Mouse (Mus musculus) brown adipose tissue, adult 24 weeks (tissue): Measurements from ENCODE around the gene Cntnap2. TPM values are rescaled to one million over a fixed set of nuclear protein-coding genes. Genes with fewer than 3 reads are reported as not detected.

ENCODE experiments used
- H3K27ac ChIP-seq: fragments of 200-500 bp; replicated peaks from 2 replicates; pipeline ENCODE4 v1.5.1; 2012; ENCODE audit warnings: low read depth, mild to moderate bottlenecking, low read length
- H3K4me1 ChIP-seq: fragments of 200-500 bp; 2 replicates; pipeline ENCODE4 v1.6.1; 2012; ENCODE audit warnings: low read length, mixed read lengths; ENCODE audit not compliant: control insufficient read depth, insufficient read depth, insufficient read length
- H3K4me3 ChIP-seq: fragments of 200-500 bp; 2 replicates; pipeline ENCODE4 v1.5.1; 2012; ENCODE audit warnings: low read depth, mild to moderate bottlenecking, low read length, moderate library complexity; ENCODE audit not compliant: insufficient read depth
- polyA plus RNA-seq: library from polyadenylated mRNA; stranded (reverse); fragments of >200 nt; gene quantifications from 2 replicates; pipeline ENCODE4 v1.2.4, GENCODE M21; 2012; ENCODE audit not compliant: missing spikeins, insufficient read depth, insufficient read length

Gene Cntnap2
- polyA plus RNA-seq, result not detected in 2 replicates

DNA sequence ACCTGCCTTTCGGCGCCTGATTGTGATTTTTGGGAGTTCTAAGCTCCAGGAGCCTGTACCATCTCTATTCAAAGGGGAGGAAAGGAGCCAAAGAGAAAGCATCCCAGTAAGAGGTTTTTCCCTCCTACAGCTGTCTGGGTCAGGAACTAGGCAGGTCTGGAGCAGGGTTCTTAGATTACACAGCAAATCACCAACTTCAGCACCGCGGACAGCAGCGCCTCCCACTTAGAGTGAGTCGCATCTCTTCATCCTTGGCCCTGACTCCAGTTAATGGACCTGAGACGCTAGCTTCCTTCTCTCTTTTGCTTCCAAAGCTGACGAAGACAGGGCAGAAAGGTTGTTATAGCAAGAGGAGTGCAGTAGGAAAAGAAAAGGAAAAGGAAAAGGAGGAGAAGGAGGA lies at the start of gene Cntnap2:
TSS of gene Cntnap2 (plus strand) at position 267 of the 400 bp plus-strand sequence.
- Histone ChIP-seq H3K27ac (no peak within 1 kb of the TSS), H3K4me3 (no peak within 1 kb of the TSS), H3K4me1 (no peaks in the 10 kb centered on the region)

DNA sequence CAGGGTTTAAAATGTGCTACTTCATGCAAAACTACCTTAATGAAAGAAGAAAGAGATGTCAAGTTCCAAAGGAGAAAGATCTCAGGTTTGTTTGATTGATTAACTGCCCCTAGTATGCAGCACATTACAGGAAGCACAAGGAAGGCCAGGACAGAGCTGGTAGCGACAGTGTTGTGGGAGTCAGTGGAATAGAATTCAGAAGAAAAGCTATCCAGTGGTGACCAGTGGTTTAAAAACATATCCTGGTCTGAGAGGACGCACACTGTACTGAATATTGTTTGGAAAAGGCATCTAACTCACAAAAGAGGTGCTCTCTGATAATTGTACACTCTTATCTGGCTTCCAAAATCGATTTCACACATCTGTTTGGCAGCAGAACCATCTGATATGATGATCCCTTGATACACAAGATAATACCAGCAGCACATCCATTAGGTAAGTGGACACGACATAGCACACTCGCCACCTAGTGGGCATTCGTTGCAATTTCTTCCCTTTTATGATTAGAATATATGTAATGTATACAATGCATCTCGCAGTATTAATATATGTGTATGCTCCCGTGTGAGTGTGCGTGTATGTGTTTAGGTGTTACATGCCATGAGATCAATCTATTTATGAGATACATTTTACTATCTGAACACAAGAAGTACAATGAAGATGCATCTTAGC lies 33.0 kb upstream of the Cntnap2 start:
- Histone ChIP-seq H3K4me1 (no peaks in the 10 kb centered on the region), H3K27ac (no peak overlapping the region), H3K4me3 (no peak overlapping the region)

DNA sequence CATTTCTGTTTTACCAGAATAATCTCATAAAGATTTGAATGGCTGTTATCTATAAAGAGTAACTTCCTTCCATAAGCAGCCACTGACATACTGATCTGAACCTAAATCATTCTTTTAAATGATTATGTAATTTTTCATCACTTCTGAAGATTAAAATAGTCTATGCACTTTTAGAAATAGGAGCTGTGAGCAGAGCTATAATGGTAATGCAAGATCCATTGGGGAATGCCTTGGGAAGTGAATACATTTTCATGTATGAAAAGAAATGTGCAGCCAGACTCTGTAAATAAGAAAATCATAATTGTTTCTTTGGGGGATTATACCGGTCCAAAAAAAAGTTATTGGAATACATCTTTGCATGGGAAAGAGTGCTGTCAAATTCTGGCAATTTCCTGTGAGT lies 19.7 kb upstream of the Cntnap2 start:
- H3K27ac ChIP-seq, result no peak overlapping the region
- H3K4me3 ChIP-seq, result no peak overlapping the region
- H3K4me1 ChIP-seq, result no peaks in the 10 kb centered on the region

DNA sequence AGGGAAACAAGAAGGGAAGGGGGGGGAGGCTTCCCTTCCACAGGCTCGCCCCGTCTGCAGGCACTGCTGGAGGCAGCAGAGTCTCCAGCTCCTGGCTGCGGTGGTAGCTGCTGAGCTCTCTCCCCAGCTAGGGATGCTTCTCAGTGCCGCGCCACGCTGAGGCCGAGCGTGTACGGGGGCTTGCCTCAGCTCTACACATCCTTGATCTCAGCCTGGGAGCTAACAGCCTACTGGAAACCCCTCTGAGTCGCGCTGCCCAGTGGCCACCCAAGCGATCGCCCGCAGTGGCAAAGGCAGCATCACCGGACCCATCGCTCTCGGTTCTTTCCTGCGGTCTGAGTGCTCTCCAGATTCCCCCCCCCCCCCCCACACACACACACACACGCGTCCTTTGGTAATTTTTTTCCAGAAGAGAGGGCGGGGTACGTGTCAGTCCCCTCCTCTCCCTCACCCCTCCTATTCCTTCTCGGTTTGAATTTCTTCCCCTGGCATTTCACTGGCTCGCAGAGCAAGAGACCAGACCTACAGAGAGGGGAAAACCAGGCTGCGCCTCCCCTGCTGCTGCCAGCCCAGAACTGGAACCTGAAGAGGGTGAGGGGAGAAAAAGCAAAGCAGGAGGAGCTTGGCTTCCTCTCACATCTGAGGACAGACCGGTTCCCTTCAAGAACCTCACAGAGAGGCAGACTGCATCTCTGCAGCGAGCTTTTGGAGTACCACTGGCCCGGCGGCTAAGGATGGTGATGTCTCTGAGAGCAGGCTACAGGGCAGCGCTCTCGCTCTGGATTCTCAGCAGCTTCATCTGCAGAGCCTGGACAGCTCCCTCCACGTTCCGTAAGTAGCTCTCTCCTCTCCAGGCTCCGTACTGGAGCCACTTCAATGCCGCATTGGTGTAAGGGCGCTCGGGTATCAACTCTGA lies 657 bp downstream of the Cntnap2 start:
- no peak overlapping the region for H3K4me3 ChIP-seq
- H3K4me1 ChIP-seq, result no peaks in the 10 kb centered on the region
- H3K27ac ChIP-seq, result no peak overlapping the region

DNA sequence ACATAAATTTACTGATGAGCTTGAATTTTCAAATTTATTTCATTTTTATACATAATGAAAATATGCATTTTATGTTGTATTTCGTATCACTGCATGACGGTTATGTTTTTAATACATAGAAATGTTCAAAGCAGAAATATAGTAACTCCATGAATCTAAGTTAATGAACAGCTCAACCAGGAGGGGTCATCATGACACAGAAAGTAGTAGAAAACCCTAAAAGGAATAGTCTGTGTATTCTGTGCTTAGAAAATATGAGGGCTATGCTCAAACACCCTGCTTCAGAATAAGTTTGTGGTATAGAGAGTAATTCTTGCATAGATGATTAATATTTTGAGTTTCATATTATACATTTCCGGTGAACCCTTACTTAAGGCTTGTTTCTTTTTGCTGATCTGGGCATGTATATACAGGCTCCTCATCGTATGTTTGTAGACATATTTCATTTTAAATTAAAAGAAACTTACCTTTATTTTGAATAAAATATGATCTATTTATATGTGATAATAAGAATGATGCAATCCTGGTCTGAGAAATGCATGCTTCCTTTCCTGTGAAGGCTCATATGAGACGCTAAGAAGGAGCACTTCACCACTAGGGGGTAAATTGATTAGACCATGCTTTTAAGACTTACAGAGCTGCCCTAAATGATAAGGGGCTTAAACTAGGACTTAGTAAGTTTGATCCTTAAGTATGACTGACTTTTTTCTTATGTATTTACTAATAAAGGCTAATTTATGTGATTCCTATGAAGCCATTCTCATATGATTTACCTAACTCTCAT lies 3.2 kb downstream of the Cntnap2 start:
- Histone ChIP-seq H3K4me1 (no peaks in the 10 kb centered on the region), H3K4me3 (no peak overlapping the region), H3K27ac (no peak overlapping the region)

DNA sequence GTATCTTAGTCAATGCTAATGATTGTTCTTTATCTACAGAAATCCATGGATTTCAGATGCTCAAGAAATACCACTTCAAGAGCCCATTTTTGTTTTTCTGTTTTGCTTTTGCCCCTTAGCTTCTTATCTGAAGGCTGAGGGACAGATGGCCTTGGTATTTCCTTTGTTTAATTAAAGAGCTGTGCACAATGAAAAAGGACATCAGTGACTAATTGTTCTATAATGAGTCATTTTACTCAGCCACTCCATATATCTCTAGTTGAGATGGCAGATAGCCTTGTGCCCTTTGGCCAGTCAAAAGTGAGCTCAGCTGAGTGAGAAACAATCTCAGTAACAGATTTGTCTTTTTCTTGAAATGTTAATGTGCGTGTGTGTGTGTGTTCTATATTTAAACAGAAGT lies 29.1 kb downstream of the Cntnap2 start:
- H3K4me1 ChIP-seq, result no peaks in the 10 kb centered on the region

DNA sequence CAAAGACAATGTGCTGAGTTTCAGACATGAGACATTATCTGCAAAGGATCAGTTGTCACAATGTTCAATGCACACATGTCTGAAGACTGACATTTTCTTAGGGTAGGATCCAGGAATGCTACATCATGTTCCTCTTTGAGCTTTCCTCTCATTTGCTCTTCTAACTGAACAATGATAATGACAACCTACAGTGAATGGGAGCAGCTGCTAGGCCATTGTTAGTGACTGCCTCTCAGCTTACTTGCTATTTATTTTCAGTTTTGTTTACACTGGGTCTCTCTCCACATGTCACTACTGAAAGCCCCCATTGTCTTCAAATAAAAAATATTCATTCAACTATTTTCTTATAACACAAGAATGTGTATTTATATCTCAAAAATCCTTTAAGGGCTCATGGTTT lies 54.5 kb downstream of the Cntnap2 start:
- H3K4me3 ChIP-seq, result no peak overlapping the region
- H3K27ac ChIP-seq, result no peak overlapping the region
- no peaks in the 10 kb centered on the region for H3K4me1 ChIP-seq

More for the DNA sequence above, 29.1 kb downstream of the Cntnap2 start:
- H3K4me3 ChIP-seq, result no peak overlapping the region
- no peak overlapping the region for H3K27ac ChIP-seq

DNA sequence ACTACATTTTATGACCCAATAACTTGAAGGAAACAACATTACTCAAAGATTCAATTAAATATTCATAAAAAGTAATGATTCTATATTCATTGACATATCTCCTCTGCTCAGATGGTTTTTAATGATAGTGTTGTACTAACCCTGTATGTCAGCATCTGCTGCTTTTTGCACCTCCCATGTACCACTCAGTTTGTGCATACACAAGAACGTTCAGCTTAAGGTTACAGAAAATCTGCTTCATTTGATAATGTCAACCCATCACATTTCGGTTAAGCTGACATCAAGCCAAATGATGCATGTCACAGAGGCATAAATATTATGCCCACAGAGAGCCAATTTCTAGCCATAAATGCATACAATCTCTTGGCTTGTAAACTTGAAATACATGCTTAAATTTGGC lies 85.7 kb downstream of the Cntnap2 start:
- H3K27ac ChIP-seq, result no peak overlapping the region
- no peaks in the 10 kb centered on the region for H3K4me1 ChIP-seq
- H3K4me3 ChIP-seq, result no peak overlapping the region

DNA sequence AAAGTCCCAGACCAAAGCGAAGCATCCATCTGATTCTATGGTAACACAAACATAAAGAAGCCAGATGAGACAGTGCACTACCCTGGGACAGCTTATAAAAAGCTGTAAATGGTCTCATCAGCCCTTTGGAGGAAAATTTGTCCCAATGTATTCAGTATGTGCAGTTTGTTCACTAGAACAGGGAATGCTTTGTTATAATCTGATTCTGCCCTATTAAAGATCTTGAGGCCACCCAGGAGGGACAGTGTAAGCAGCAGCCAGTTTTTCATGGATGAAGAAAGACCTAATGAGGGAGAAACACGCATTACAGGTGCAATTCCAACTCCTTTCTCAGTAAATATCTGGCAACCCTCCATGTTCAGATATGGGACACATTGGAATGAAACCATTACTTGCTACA lies 145.9 kb downstream of the Cntnap2 start:
- H3K4me1 ChIP-seq, result no peaks in the 10 kb centered on the region
- H3K4me3 ChIP-seq, result no peak overlapping the region
- no peak overlapping the region for H3K27ac ChIP-seq

DNA sequence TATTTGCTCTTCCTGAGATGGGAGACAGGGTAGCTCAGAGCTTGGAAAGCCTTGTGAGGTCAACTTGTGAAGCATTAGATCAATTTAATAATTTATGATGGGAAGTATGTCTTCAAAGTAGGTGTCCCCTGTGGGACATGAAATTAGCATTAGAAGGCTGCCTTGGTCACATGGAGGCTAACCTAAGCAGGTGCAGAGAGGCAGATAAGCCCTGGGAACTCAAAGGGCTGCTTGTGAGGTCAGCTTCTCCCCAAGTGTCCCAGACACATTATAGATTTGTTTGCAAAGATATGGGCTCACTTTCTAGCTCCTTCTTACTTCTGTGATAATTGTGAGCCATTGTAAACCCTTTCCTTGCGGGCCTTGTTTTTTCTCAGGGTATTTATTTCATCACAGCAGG lies 155.2 kb downstream of the Cntnap2 start:
- Histone ChIP-seq H3K4me1 (no peaks in the 10 kb centered on the region), H3K27ac (no peak overlapping the region), H3K4me3 (no peak overlapping the region)

DNA sequence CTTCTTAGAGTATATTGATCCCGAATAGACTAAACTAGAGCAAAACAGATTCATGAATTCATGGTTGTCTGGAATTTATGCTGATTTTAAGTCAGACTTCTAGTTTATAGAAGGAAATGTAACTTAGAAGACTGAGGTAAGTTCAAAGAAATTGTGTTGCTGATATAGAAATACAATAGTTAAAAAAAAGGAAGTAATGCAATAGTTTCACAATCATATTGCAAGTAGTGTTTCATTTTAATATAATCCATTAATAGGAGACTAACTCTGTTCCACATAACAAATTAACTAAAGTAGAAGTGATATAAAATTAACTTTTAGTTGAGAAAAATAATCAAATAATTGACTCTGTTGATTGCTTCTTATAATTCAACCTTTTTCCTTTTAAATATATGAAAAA lies 169.8 kb downstream of the Cntnap2 start:
- Histone ChIP-seq H3K4me3 (no peak overlapping the region), H3K27ac (no peak overlapping the region), H3K4me1 (no peaks in the 10 kb centered on the region)

DNA sequence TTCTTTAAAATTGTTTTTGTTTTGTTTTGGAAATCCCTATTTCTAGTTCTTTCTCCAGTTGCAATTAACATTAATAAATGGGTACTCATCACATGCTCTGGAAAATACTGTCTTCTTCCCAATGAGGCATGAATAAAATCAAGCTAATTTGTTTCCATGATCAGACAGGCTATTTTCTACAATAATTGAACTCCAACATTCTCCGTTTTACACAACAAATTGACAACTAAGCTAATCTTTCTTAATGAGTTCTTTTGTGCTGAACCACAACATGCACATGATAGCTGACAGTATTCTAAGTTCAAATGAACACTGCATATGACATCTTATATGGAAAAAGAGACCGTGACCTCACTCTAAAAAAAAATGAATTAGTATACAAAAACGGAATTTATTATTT lies 173.4 kb downstream of the Cntnap2 start:
- no peak overlapping the region for H3K4me3 ChIP-seq
- no peaks in the 10 kb centered on the region for H3K4me1 ChIP-seq
- no peak overlapping the region for H3K27ac ChIP-seq

DNA sequence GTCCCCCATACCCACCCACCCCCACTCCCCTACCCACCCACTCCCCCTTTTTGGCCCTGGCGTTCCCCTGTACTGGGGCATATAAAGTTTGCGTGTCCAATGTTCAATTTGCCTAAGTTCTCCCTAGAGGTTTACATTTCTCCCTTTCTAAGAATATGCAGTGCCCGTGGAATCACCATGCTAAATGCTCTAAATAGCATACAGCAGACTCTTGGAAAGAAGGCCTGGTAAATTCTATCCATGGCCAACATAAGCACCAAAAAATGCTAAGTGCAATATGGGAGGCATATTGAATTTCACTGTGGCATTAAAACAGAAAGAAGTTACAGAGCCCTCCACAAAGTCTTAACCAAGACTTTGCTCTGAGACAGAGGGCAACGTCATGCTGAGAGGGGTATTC lies 177.4 kb downstream of the Cntnap2 start:
- Histone ChIP-seq H3K4me1 (no peaks in the 10 kb centered on the region), H3K4me3 (no peak overlapping the region), H3K27ac (no peak overlapping the region)

DNA sequence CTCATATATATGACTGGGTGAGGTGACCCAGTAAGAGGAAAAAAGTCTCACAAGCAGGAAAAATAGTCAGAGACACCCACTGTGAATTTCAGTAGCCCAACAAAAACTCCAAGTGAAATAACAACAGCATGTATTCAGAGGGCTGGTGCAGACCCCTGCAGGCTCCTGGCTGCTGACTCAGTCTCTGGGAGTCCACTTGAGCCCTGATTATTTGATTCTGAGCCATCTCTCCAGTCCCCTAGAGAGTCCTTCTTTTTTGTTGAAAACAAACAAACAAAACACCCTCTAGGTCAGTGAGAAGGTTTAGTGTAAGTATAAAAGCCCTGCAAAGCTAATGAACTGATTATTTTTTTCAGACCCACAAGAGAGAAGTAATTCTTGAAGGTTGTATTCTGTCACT lies 179.0 kb downstream of the Cntnap2 start:
- Histone ChIP-seq H3K27ac (no peak overlapping the region), H3K4me1 (no peaks in the 10 kb centered on the region), H3K4me3 (no peak overlapping the region)

DNA sequence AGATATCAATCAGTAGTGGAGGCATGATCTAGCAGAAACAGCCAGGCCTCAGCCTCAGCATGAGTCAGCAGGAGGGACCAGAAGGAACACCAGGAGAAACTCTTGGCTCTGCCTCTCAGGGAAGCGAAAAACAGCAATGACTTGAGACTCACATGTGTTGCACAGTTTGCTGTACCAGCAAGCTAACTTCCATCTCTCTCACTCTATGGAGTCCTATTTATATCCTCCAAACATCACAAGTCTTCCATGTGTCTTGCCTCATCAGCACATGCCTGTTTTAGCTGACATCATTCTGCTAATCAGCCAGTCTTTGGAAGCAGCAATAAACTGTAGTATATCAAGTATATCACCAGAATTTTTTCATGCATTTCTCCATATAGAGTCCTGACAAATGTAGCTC lies 182.1 kb downstream of the Cntnap2 start:
- no peaks in the 10 kb centered on the region for H3K4me1 ChIP-seq
- H3K4me3 ChIP-seq, result no peak overlapping the region
- no peak overlapping the region for H3K27ac ChIP-seq
